Mouse (Mus musculus) C2C12 (cell line): ENCODE measurements at regions not wholly inside any gene's neighbourhood (a gene's known extent, or its start where the extent isn't known, plus 50 kb on each side); places are given as distances from the start of the nearest gene placed in this dataset.

ENCODE experiments used
- CEBPB ChIP-seq: IDR thresholded peaks from one replicate; pipeline ENCODE4 v1.6.1; 2011; ENCODE audit warnings: low read depth, mild to moderate bottlenecking, control low read depth, moderate library complexity
- CTCF ChIP-seq: IDR thresholded peaks from one replicate; pipeline ENCODE4 v1.5.1; 2011; ENCODE audit not compliant: control insufficient read depth, insufficient read depth, insufficient read length
- MYOG ChIP-seq: IDR thresholded peaks from one replicate; pipeline ENCODE4 v1.6.1; 2011; ENCODE audit not compliant: control insufficient read depth, insufficient read length; ENCODE audit errors: extremely low read depth
- USF1 ChIP-seq: IDR thresholded peaks from one replicate; pipeline ENCODE4 v1.6.1; 2011; ENCODE audit warnings: low read depth, mild to moderate bottlenecking, control low read depth, moderate library complexity

GRCm38 (mm10) chr4:84015139-84015538, 489.8 kb downstream of the Ccdc171 start:
- no peak for TF ChIP-seq CTCF
- TF ChIP-seq CEBPB: no peak
- TF ChIP-seq USF1: no peak
- no peak for TF ChIP-seq MYOG
